Mouse (Mus musculus) urinary bladder, postnatal 25 days (tissue): ENCODE measurements at regions not wholly inside any gene's neighbourhood (a gene's known extent, or its start where the extent isn't known, plus 50 kb on each side); places are given as distances from the start of the nearest gene placed in this dataset.

Experiments
- DNase-seq: peaks from one replicate; pipeline ENCODE4 v3.0.0; 2022; ENCODE audit warnings: low spot score

GRCm38 (mm10) chr6:117114859-117115258 is 53.5 kb upstream of the Cxcl12 start:
- no peak for DNase-seq

- no peak for DNase-seq
These were observed 50.3 kb upstream of the Cxcl12 start for GRCm38 (mm10) chr6:117118081-117118480.
